Mouse (Mus musculus) limb, embryonic 13.5 days (tissue): ENCODE measurements at regions not wholly inside any gene's neighbourhood (a gene's known extent, or its start where the extent isn't known, plus 50 kb on each side); places are given as distances from the start of the nearest gene placed in this dataset.

ENCODE experiments used
- ATAC-seq: fragments of 200-750 bp; cut with Nextera tagmentation; 2 replicates; pipeline ENCODE4 v1.8.0; 2017; ENCODE audit warnings: low read depth, moderate number of reproducible peaks, moderate TSS enrichment; ENCODE audit not compliant: low FRiP score
- H3K27ac ChIP-seq: fragments of 300-500 bp; sonication (generic); 2 replicates; pipeline ENCODE4 v1.5.1; 2015; ENCODE audit warnings: inconsistent platforms, mild to moderate bottlenecking, moderate library complexity
- H3K27me3 ChIP-seq: fragments of 300-500 bp; sonication (generic); 2 replicates; pipeline ENCODE4 v1.6.1; 2015; ENCODE audit warnings: mild to moderate bottlenecking, inconsistent platforms
- H3K36me3 ChIP-seq: fragments of 300-500 bp; sonication (generic); 2 replicates; pipeline ENCODE4 v1.6.1; 2015; ENCODE audit warnings: inconsistent platforms, mild to moderate bottlenecking, moderate library complexity
- H3K4me1 ChIP-seq: fragments of 300-500 bp; sonication (generic); 2 replicates; pipeline ENCODE4 v1.6.1; 2015; ENCODE audit warnings: inconsistent platforms
- H3K4me2 ChIP-seq: fragments of 300-500 bp; sonication (generic); replicated peaks from 2 replicates; pipeline ENCODE4 v1.6.1; 2015; ENCODE audit warnings: inconsistent platforms, mild to moderate bottlenecking, moderate library complexity
- H3K4me3 ChIP-seq: fragments of 300-500 bp; sonication (generic); 2 replicates; pipeline ENCODE4 v1.5.1; 2015; ENCODE audit warnings: moderate library complexity, mild to moderate bottlenecking, inconsistent platforms
- H3K9ac ChIP-seq: fragments of 300-500 bp; sonication (generic); 2 replicates; pipeline ENCODE4 v1.6.1; 2015; ENCODE audit warnings: mild to moderate bottlenecking, inconsistent platforms
- H3K9me3 ChIP-seq: fragments of 300-500 bp; sonication (generic); 2 replicates; pipeline ENCODE4 v1.6.1; 2016; ENCODE audit warnings: inconsistent platforms
- WGBS: fragments of 180-500 bp; shearing (Covaris S2); methylation state at CpG from one replicate; pipeline ENCODE4 v1.1.7; 2015; 5-methylcytosine and 5-hydroxymethylcytosine counted together

GRCm38 (mm10) chr13:92987691-92988090 is 143.1 kb downstream of the Mtx3 start:
- 91% methylated on average over 6 of the region's 6 CpGs for WGBS
- ATAC-seq = no peak

DNA sequence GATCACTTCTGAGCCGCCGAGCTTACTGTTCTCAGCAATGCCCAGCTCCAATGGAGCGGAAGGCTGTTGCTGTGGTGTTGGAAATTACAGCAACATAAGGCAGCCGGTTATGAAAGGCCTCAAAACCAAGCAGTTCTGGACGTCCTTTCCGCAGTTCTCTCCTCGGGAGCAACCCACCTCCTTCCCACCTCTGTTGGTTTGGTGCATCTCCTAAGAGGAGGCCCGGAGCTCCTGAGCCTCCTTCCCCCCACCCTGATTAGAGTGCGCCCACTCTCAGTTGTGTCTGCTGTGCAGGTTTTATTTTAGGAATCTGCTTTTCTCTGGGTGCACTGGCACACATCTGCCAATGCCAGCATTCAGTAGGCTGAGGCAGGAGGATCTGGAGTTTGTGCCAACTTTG is 144.0 kb downstream of the Mtx3 start:
- no peak for ATAC-seq

More at GRCm38 (mm10) chr13:92987691-92988090, 143.1 kb downstream of the Mtx3 start:
- Histone ChIP-seq H3K27ac (no peak overlapping the region), H3K4me1 (no peaks in the 10 kb centered on the region), H3K27me3 (no peaks in the 10 kb centered on the region; the same call in 1 of the 2 replicates), H3K4me3 (no peak overlapping the region), H3K4me2 (no peak overlapping the region), H3K9me3 (no peaks in the 10 kb centered on the region), H3K36me3 (no peaks in the 10 kb centered on the region), H3K9ac (no peak overlapping the region)

DNA sequence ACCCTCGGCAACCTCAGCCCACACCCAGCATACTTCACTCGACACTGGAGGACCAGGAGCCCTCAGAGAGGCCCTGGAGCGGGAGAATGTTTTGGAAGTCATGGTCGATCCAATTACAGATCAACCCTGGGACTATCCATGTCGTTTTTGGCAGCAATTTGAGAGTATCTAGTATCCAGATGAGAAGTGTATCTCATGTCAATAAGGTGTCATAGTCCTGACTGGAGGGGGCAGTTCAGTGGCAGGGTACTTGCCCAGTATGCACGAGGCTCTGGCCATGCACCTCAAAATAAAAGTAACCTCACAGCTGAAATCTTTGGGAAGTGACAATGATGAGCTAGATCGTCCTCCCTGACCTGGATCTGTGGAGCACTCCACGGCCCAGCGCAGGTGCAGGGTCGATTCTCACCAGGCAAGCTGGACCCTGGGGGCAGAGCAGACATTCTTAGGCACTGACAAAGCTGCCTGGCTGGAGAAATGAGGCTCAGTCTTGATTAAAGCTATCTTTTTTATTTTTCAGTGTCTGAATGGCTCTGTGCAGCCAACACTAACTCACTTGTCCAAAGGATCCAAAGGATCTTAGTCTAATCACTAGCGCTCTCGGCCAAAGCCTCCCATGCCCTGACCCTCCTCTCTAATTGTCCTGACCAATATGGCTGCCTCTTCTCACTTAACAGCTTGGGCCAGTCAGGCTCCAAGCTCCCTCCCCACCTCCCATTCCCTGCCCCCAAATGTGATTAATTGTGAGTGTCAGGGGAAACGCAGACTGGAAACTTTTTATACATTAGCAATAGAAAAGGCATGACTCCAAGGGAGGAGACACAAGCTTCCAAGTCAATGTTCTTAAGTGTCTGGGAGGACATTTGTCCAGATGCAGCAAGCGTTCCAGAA is 146.0 kb downstream of the Mtx3 start:
- no peak for ATAC-seq
- Histone ChIP-seq H3K9me3 (no peaks in the 10 kb centered on the region), H3K4me1 (no peaks in the 10 kb centered on the region), H3K9ac (no peak overlapping the region), H3K36me3 (no peaks in the 10 kb centered on the region), H3K4me2 (no peak overlapping the region), H3K4me3 (no peak overlapping the region), H3K27me3 (no peaks in the 10 kb centered on the region; the same call in 1 of the 2 replicates), H3K27ac (no peak overlapping the region)
- 74% methylated on average over 14 of the region's 14 CpGs for WGBS

More for the DNA sequence above, 144.0 kb downstream of the Mtx3 start:
- no peaks in the 10 kb centered on the region for H3K4me1 ChIP-seq
- H3K9ac ChIP-seq = no peak overlapping the region
- H3K4me3 ChIP-seq = no peak overlapping the region
- no peak overlapping the region for H3K4me2 ChIP-seq
- 84% methylated on average over 9 of the region's 9 CpGs for WGBS
- no peaks in the 10 kb centered on the region; the same call in 1 of the 2 replicates for H3K27me3 ChIP-seq
- H3K9me3 ChIP-seq = no peaks in the 10 kb centered on the region
- no peaks in the 10 kb centered on the region for H3K36me3 ChIP-seq
- no peak overlapping the region for H3K27ac ChIP-seq
